Mouse (Mus musculus): ENCODE measurements around the gene Klhl29.

Gene Klhl29

GRCm38 (mm10) chr12:5301841-5302240 is 73.6 kb downstream of the Klhl29 start:
- no peak for DNase-seq (ENCODE audit: low spot score)

- DNase-seq (ENCODE audit: low spot score) = no peak
Measured at GRCm38 (mm10) chr12:5296422-5296821, 79.1 kb downstream of the Klhl29 start.

- no peak for DNase-seq (ENCODE audit: low spot score)
Measured at GRCm38 (mm10) chr12:5292316-5292715, 83.2 kb downstream of the Klhl29 start.

GRCm38 (mm10) chr12:5285579-5285978 is 89.9 kb downstream of the Klhl29 start:
- no peak for DNase-seq (ENCODE audit: low spot score)

GRCm38 (mm10) chr12:5284961-5285360 is 90.5 kb downstream of the Klhl29 start:
- DNase-seq (ENCODE audit: low spot score) = no peak

GRCm38 (mm10) chr12:5283654-5284053 is 91.8 kb downstream of the Klhl29 start:
- DNase-seq (ENCODE audit: low spot score) = no peak

GRCm38 (mm10) chr12:5282611-5283010 is 92.9 kb downstream of the Klhl29 start:
- DNase-seq (ENCODE audit: low spot score) = no peak

GRCm38 (mm10) chr12:5279873-5280272 is 95.6 kb downstream of the Klhl29 start:
- no peak for DNase-seq (ENCODE audit: low spot score)

- no peak for DNase-seq (ENCODE audit: low spot score)
Measured at GRCm38 (mm10) chr12:5277028-5277427, 98.5 kb downstream of the Klhl29 start.

GRCm38 (mm10) chr12:5275507-5275936 is 100.0 kb downstream of the Klhl29 start:
- no peak for DNase-seq (ENCODE audit: low spot score)

GRCm38 (mm10) chr12:5274519-5274944 is 101.0 kb downstream of the Klhl29 start:
- DNase-seq (ENCODE audit: low spot score) = no peak

- no peak for DNase-seq (ENCODE audit: low spot score)
Measured at GRCm38 (mm10) chr12:5273316-5274047, 102.0 kb downstream of the Klhl29 start.

GRCm38 (mm10) chr12:5270527-5270926 is 105.0 kb downstream of the Klhl29 start:
- no peak for DNase-seq (ENCODE audit: low spot score)

GRCm38 (mm10) chr12:5269936-5270335 is 105.5 kb downstream of the Klhl29 start:
- DNase-seq (ENCODE audit: low spot score) = peak; percentile 70

- DNase-seq (ENCODE audit: low spot score) = no peak
Measured at GRCm38 (mm10) chr12:5269061-5269460, 106.4 kb downstream of the Klhl29 start.

- DNase-seq (ENCODE audit: low spot score) = peak; percentile 53
Measured at GRCm38 (mm10) chr12:5268188-5268612, 107.3 kb downstream of the Klhl29 start.

- DNase-seq (ENCODE audit: low spot score) = no peak
Measured at GRCm38 (mm10) chr12:5267271-5268187, 108.0 kb downstream of the Klhl29 start.

- no peak for DNase-seq (ENCODE audit: low spot score)
Measured at GRCm38 (mm10) chr12:5266773-5267172, 108.7 kb downstream of the Klhl29 start.

GRCm38 (mm10) chr12:5261476-5261875 is 114.0 kb downstream of the Klhl29 start:
- no peak for DNase-seq (ENCODE audit: low spot score)

- no peak for DNase-seq (ENCODE audit: low spot score)
Measured at GRCm38 (mm10) chr12:5258779-5259178, 116.7 kb downstream of the Klhl29 start.

- DNase-seq (ENCODE audit: low spot score) = no peak
Measured at GRCm38 (mm10) chr12:5257174-5257573, 118.3 kb downstream of the Klhl29 start.

GRCm38 (mm10) chr12:5255079-5255478 is 120.4 kb downstream of the Klhl29 start:
- DNase-seq (ENCODE audit: low spot score) = peak; percentile 30

Data from retina, embryonic 14.5 days (tissue).